Mouse (Mus musculus) CH12.LX (cell line): ENCODE results near the gene Stmnd1.

ENCODE experiments used
- CHD2 ChIP-seq: IDR thresholded peaks from 2 replicates; pipeline ENCODE4 v1.6.1; 2011; ENCODE audit warnings: low read length, improper control_type of control experiment
- CTCF ChIP-seq, 2 experiments: IDR thresholded peaks in 1 of 2; conservative IDR thresholded peaks in 1 of 2; 2 replicates each; pipeline ENCODE4 v1.5.1; 2011 to 2012; ENCODE audit warnings: low read depth in 2 of 2, low read length in 2 of 2, improper control_type of control experiment in 1 of 2, inconsistent platforms in 1 of 2, mild to moderate bottlenecking in 1 of 2, moderate library complexity in 1 of 2
- E2F4 ChIP-seq: IDR thresholded peaks from 2 replicates; pipeline ENCODE4 v1.6.1; 2011; ENCODE audit warnings: low read depth, low read length, improper control_type of control experiment; ENCODE audit not compliant: insufficient replicate concordance
- GABPA ChIP-seq: IDR thresholded peaks from 2 replicates; pipeline ENCODE4 v1.6.1; 2012; ENCODE audit warnings: low read depth, low read length, improper control_type of control experiment, inconsistent platforms; ENCODE audit not compliant: insufficient replicate concordance
- MAX ChIP-seq: IDR thresholded peaks from 2 replicates; pipeline ENCODE4 v1.6.1; 2011; ENCODE audit warnings: low read length, improper control_type of control experiment
- POLR2A ChIP-seq: IDR thresholded peaks from 2 replicates; pipeline ENCODE4 v1.6.1; 2011; ENCODE audit warnings: low read depth, mild to moderate bottlenecking, improper control_type of control experiment, low read length
- UBTF ChIP-seq: IDR thresholded peaks from 2 replicates; pipeline ENCODE4 v1.6.1; 2012; ENCODE audit warnings: low read depth, mild to moderate bottlenecking, inconsistent platforms, low read length, improper control_type of control experiment, moderate library complexity
- USF1 ChIP-seq: IDR thresholded peaks from 2 replicates; pipeline ENCODE4 v1.6.1; 2014; ENCODE audit warnings: low read depth, mild to moderate bottlenecking, inconsistent platforms, low read length, improper control_type of control experiment
- ZC3H11A ChIP-seq: IDR thresholded peaks from 2 replicates; pipeline ENCODE4 v1.6.1; 2012; ENCODE audit warnings: low read depth, mild to moderate bottlenecking, inconsistent platforms, low read length, improper control_type of control experiment

GRCm38 (mm10) chr13:46241391-46242188 is 31.9 kb upstream of the Stmnd1 start:
- TF ChIP-seq USF1 (no peak), CHD2 (no peak), CTCF (conservative IDR thresholded peaks at IDR 0.05 in 1 of 2, IDR thresholded peaks at IDR 0.05 in 1 of 2; ENCODE audit: low read depth in 2 of 2, low read length in 2 of 2) (no peak), ZC3H11A (no peak), MAX (no peak), POLR2A (no peak), UBTF (no peak), E2F4 (no peak), GABPA (no peak)
